Mouse (Mus musculus): Measurements from ENCODE around the gene Serpina3b. TPM values are rescaled to one million over a fixed set of nuclear protein-coding genes. Genes with fewer than 3 reads are reported as not detected.
"Not testable (repeated sequence)": the region's sequence is repeated elsewhere in the genome, so short reads cannot be mapped to it uniquely, and the experiment has no call there.

Gene Serpina3b
- polyA plus RNA-seq, 1 experiment: not detected

- Histone ChIP-seq H3K36me3 (ENCODE audit: control insufficient read depth, insufficient read depth) (no peaks in the 10 kb centered on the region), H3ac (ENCODE audit: control insufficient read depth, insufficient read length, low read depth) (no peak overlapping the region), H3K79me2 (ENCODE audit: control insufficient read depth, insufficient read depth) (no peaks in the 10 kb centered on the region), H3K4me3 (ENCODE audit: insufficient read depth, poor library complexity, severe bottlenecking) (no peak overlapping the region), H3K79me3 (ENCODE audit: low read depth) (no peaks in the 10 kb centered on the region), H3K27me3 (ENCODE audit: control insufficient read depth, insufficient read depth, insufficient read length) (no peaks in the 10 kb centered on the region)
- TF ChIP-seq CTCF (IDR thresholded peaks at IDR 0.05; ENCODE audit: control insufficient read depth, insufficient read depth, insufficient read length): no peak
- no peak for TF ChIP-seq USF1 (IDR thresholded peaks at IDR 0.05; ENCODE audit: low read depth)
- TF ChIP-seq MYOG (IDR thresholded peaks at IDR 0.05; ENCODE audit: control insufficient read depth, extremely low read depth, insufficient read length): no peak
- TF ChIP-seq MAX (IDR thresholded peaks at IDR 0.05): no peak
- TF ChIP-seq MYOD1 (IDR thresholded peaks at IDR 0.05; ENCODE audit: control insufficient read depth, insufficient read length, low read depth): no peak
- TF ChIP-seq FOSL1 (IDR thresholded peaks at IDR 0.05; ENCODE audit: insufficient read depth, low read length, poor library complexity, severe bottlenecking): no peak
- no peak for TF ChIP-seq CEBPB (IDR thresholded peaks at IDR 0.05; ENCODE audit: low read depth)
Observed at GRCm38 (mm10) chr12:104108507-104108906, 19.3 kb upstream of the Serpina3b start.

DNA sequence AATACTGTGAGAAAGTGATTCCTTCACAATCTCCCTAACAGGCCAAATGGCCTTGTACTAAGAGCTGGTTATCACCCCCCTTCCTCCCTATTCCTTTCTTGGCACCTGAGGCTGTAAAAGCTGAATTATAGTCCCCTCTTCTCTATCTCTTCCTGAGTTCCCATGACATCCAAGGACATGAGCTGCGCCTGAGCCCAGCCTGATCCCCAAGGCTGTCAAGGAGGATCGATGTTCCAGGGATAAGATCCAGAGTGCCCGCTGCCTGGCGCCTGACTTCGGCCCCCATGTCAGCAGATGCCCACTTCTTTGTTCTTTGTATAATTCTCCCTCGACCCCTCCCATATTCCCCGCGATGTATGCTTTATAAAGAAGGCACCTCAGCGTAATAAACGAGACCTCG, 15.5 kb upstream of the Serpina3b start, which contains the start of gene Serpina3a:
Gene Serpina3a, plus strand, starts transcription at position 392 of the 400 bp plus-strand sequence.
- H3ac ChIP-seq (ENCODE audit: control insufficient read depth, insufficient read length, low read depth); H3K27me3 ChIP-seq (ENCODE audit: control insufficient read depth, insufficient read depth, insufficient read length); H3K79me3 ChIP-seq (ENCODE audit: low read depth); H3K36me3 ChIP-seq (ENCODE audit: control insufficient read depth, insufficient read depth); H3K4me3 ChIP-seq (ENCODE audit: insufficient read depth, poor library complexity, severe bottlenecking); H3K79me2 ChIP-seq (ENCODE audit: control insufficient read depth, insufficient read depth): not testable (repeated sequence)

DNA sequence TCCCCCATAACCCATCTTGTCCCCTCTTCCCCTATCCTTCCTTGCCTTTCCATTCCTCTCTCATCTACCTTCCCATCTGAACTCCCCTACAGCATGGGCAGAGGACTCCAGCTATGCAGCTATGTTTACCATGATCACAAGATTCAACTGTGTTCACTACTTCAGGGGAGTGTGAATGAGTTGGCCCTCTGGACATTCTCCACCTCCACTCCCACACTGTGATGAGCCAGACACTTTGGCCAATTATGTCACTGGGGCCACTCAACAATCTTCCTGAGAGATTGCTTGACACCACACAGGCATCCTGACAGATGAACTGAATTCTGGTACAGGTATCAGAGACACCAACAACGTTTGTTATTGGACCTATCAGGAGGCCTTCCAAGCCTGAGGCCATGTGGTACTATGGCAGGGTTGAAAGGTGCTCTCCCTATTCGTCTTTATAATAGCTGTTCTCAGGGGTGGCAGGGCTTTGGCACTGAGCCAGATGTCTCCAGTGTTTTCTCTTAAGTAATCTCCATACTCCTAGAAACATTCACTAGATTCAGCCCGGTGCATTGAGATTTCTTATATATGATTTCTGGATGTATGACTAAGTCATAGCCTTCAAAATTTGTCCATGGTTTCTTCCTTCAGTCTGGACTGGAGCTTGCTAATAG, 12.7 kb upstream of the Serpina3b start:
- TF ChIP-seq FOSL1 (IDR thresholded peaks at IDR 0.05; ENCODE audit: insufficient read depth, low read length, poor library complexity, severe bottlenecking) (no peak), MYOG (IDR thresholded peaks at IDR 0.05; ENCODE audit: control insufficient read depth, extremely low read depth, insufficient read length) (no peak), MYOD1 (IDR thresholded peaks at IDR 0.05; ENCODE audit: control insufficient read depth, insufficient read length, low read depth) (no peak), MAX (IDR thresholded peaks at IDR 0.05) (no peak), CEBPB (IDR thresholded peaks at IDR 0.05; ENCODE audit: low read depth) (no peak), USF1 (IDR thresholded peaks at IDR 0.05; ENCODE audit: low read depth) (no peak), CTCF (IDR thresholded peaks at IDR 0.05; ENCODE audit: control insufficient read depth, insufficient read depth, insufficient read length) (no peak)
- Histone ChIP-seq H3ac (ENCODE audit: control insufficient read depth, insufficient read length, low read depth) (no peak overlapping the region), H3K4me3 (ENCODE audit: insufficient read depth, poor library complexity, severe bottlenecking) (no peak overlapping the region), H3K27me3 (ENCODE audit: control insufficient read depth, insufficient read depth, insufficient read length) (no peaks in the 10 kb centered on the region), H3K79me3 (ENCODE audit: low read depth) (no peaks in the 10 kb centered on the region), H3K36me3 (ENCODE audit: control insufficient read depth, insufficient read depth) (no peaks in the 10 kb centered on the region), H3K79me2 (ENCODE audit: control insufficient read depth, insufficient read depth) (no peaks in the 10 kb centered on the region)

DNA sequence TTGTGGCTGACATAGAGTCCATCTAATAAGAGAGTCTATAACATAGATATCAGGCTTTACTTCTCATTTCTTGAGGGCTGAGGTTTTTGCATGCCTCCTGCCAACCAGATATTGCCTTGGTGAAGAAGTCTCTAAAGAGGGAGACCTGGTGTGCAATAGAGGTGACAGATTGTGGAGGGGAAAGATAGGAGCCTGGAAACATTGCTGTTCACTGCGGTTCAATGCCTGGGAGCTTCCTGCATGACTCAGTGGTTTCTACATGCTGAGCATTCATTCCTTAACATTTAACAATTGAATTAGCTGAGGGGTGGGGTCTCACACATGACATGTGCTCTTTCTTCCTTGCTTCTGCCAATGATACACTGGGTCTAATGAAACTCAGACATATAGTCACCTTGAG, 4.7 kb upstream of the Serpina3b start:
- H3K36me3 ChIP-seq (ENCODE audit: control insufficient read depth, insufficient read depth): no peaks in the 10 kb centered on the region
- no peak overlapping the region for H3K4me3 ChIP-seq (ENCODE audit: insufficient read depth, poor library complexity, severe bottlenecking)
- TF ChIP-seq FOSL1 (IDR thresholded peaks at IDR 0.05; ENCODE audit: insufficient read depth, low read length, poor library complexity, severe bottlenecking) (no peak), MAX (IDR thresholded peaks at IDR 0.05) (no peak), USF1 (IDR thresholded peaks at IDR 0.05; ENCODE audit: low read depth) (no peak), MYOD1 (IDR thresholded peaks at IDR 0.05; ENCODE audit: control insufficient read depth, insufficient read length, low read depth) (no peak), CTCF (IDR thresholded peaks at IDR 0.05; ENCODE audit: control insufficient read depth, insufficient read depth, insufficient read length) (no peak), CEBPB (IDR thresholded peaks at IDR 0.05; ENCODE audit: low read depth) (no peak), MYOG (IDR thresholded peaks at IDR 0.05; ENCODE audit: control insufficient read depth, extremely low read depth, insufficient read length) (no peak)
- H3K79me2 ChIP-seq (ENCODE audit: control insufficient read depth, insufficient read depth): no peaks in the 10 kb centered on the region
- H3K79me3 ChIP-seq (ENCODE audit: low read depth): no peaks in the 10 kb centered on the region
- no peaks in the 10 kb centered on the region for H3K27me3 ChIP-seq (ENCODE audit: control insufficient read depth, insufficient read depth, insufficient read length)
- no peak overlapping the region for H3ac ChIP-seq (ENCODE audit: control insufficient read depth, insufficient read length, low read depth)

GRCm38 (mm10) chr12:104123996-104124395, 3.8 kb upstream of the Serpina3b start:
- H3ac ChIP-seq (ENCODE audit: control insufficient read depth, insufficient read length, low read depth): no peak overlapping the region
- no peaks in the 10 kb centered on the region for H3K36me3 ChIP-seq (ENCODE audit: control insufficient read depth, insufficient read depth)
- no peaks in the 10 kb centered on the region for H3K79me2 ChIP-seq (ENCODE audit: control insufficient read depth, insufficient read depth)
- no peaks in the 10 kb centered on the region for H3K27me3 ChIP-seq (ENCODE audit: control insufficient read depth, insufficient read depth, insufficient read length)
- H3K4me3 ChIP-seq (ENCODE audit: insufficient read depth, poor library complexity, severe bottlenecking): no peak overlapping the region
- no peaks in the 10 kb centered on the region for H3K79me3 ChIP-seq (ENCODE audit: low read depth)
- TF ChIP-seq MAX (IDR thresholded peaks at IDR 0.05): no peak
- TF ChIP-seq MYOD1 (IDR thresholded peaks at IDR 0.05; ENCODE audit: control insufficient read depth, insufficient read length, low read depth): no peak
- TF ChIP-seq USF1 (IDR thresholded peaks at IDR 0.05; ENCODE audit: low read depth): peak; percentile 41
- TF ChIP-seq MYOG (IDR thresholded peaks at IDR 0.05; ENCODE audit: control insufficient read depth, extremely low read depth, insufficient read length): no peak

- H3ac ChIP-seq (ENCODE audit: control insufficient read depth, insufficient read length, low read depth): no peak overlapping the region
Observed at GRCm38 (mm10) chr12:104125021-104125560, 2.7 kb upstream of the Serpina3b start.

More at GRCm38 (mm10) chr12:104125021-104125560, 2.7 kb upstream of the Serpina3b start:
- H3K36me3 ChIP-seq (ENCODE audit: control insufficient read depth, insufficient read depth): no peaks in the 10 kb centered on the region
- H3K79me2 ChIP-seq (ENCODE audit: control insufficient read depth, insufficient read depth): no peaks in the 10 kb centered on the region
- no peak overlapping the region for H3K4me3 ChIP-seq (ENCODE audit: insufficient read depth, poor library complexity, severe bottlenecking)
- TF ChIP-seq MYOD1 (IDR thresholded peaks at IDR 0.05; ENCODE audit: control insufficient read depth, insufficient read length, low read depth) (no peak), CTCF (IDR thresholded peaks at IDR 0.05; ENCODE audit: control insufficient read depth, insufficient read depth, insufficient read length) (no peak)
- no peaks in the 10 kb centered on the region for H3K27me3 ChIP-seq (ENCODE audit: control insufficient read depth, insufficient read depth, insufficient read length)
- no peaks in the 10 kb centered on the region for H3K79me3 ChIP-seq (ENCODE audit: low read depth)
